Mouse (Mus musculus): ENCODE measurements around the gene Ptov1. TPM values are rescaled to one million over a fixed set of nuclear protein-coding genes. Genes with fewer than 3 reads are reported as not detected.
A peak's percentile ranks its signal among the peaks of the same experiment; 100 is the strongest.
"Not testable (repeated sequence)": the region's sequence is repeated elsewhere in the genome, so short reads cannot be mapped to it uniquely, and the experiment has no call there.

Gene Ptov1
- total RNA-seq, 1 experiment from 2014 or later = 5.2 TPM

- ATAC-seq (ENCODE audit: extremely low read depth, insufficient number of reproducible peaks, low FRiP score, poor library complexity, severe bottlenecking) = no peak
Observed at GRCm38 (mm10) chr7:44891611-44892010, 22.0 kb upstream of the Ptov1 start.

- ATAC-seq (ENCODE audit: extremely low read depth, insufficient number of reproducible peaks, low FRiP score, poor library complexity, severe bottlenecking) = no peak
Observed at GRCm38 (mm10) chr7:44890737-44891136, 21.1 kb upstream of the Ptov1 start.

- no peak for ATAC-seq (ENCODE audit: extremely low read depth, insufficient number of reproducible peaks, low FRiP score, poor library complexity, severe bottlenecking)
Observed at GRCm38 (mm10) chr7:44890180-44890579, 20.6 kb upstream of the Ptov1 start.

- no peak for ATAC-seq (ENCODE audit: extremely low read depth, insufficient number of reproducible peaks, low FRiP score, poor library complexity, severe bottlenecking)
Observed at GRCm38 (mm10) chr7:44888256-44889105, 18.9 kb upstream of the Ptov1 start.

- ATAC-seq (ENCODE audit: extremely low read depth, insufficient number of reproducible peaks, low FRiP score, poor library complexity, severe bottlenecking) = peak; percentile 33; the same call in 1 of the 2 replicates
Observed at GRCm38 (mm10) chr7:44886964-44887363, 17.4 kb upstream of the Ptov1 start.

GRCm38 (mm10) chr7:44884637-44885036 lies 15.0 kb upstream of the Ptov1 start:
- no peak for ATAC-seq (ENCODE audit: extremely low read depth, insufficient number of reproducible peaks, low FRiP score, poor library complexity, severe bottlenecking)

- no peak for ATAC-seq (ENCODE audit: extremely low read depth, insufficient number of reproducible peaks, low FRiP score, poor library complexity, severe bottlenecking)
Observed at GRCm38 (mm10) chr7:44883036-44883435, 13.4 kb upstream of the Ptov1 start.

GRCm38 (mm10) chr7:44877833-44878232 lies 8.2 kb upstream of the Ptov1 start:
- ATAC-seq (ENCODE audit: extremely low read depth, insufficient number of reproducible peaks, low FRiP score, poor library complexity, severe bottlenecking) = no peak

GRCm38 (mm10) chr7:44871774-44872173 lies 2.2 kb upstream of the Ptov1 start:
- ATAC-seq (ENCODE audit: extremely low read depth, insufficient number of reproducible peaks, low FRiP score, poor library complexity, severe bottlenecking) = not testable (repeated sequence)

- no peak for ATAC-seq (ENCODE audit: extremely low read depth, insufficient number of reproducible peaks, low FRiP score, poor library complexity, severe bottlenecking)
Observed at GRCm38 (mm10) chr7:44871181-44871580, 1.6 kb upstream of the Ptov1 start.

- no peak for ATAC-seq (ENCODE audit: extremely low read depth, insufficient number of reproducible peaks, low FRiP score, poor library complexity, severe bottlenecking)
Observed at GRCm38 (mm10) chr7:44870614-44871013, 1.0 kb upstream of the Ptov1 start.

GRCm38 (mm10) chr7:44868919-44869696 lies 480 bp downstream of the Ptov1 start:
- ATAC-seq (ENCODE audit: extremely low read depth, insufficient number of reproducible peaks, low FRiP score, poor library complexity, severe bottlenecking) = no peak

GRCm38 (mm10) chr7:44868465-44868864 lies 1.1 kb downstream of the Ptov1 start:
- ATAC-seq (ENCODE audit: extremely low read depth, insufficient number of reproducible peaks, low FRiP score, poor library complexity, severe bottlenecking) = no peak

GRCm38 (mm10) chr7:44867802-44868201 lies 1.8 kb downstream of the Ptov1 start:
- no peak for ATAC-seq (ENCODE audit: extremely low read depth, insufficient number of reproducible peaks, low FRiP score, poor library complexity, severe bottlenecking)

- ATAC-seq (ENCODE audit: extremely low read depth, insufficient number of reproducible peaks, low FRiP score, poor library complexity, severe bottlenecking) = no peak
Observed at GRCm38 (mm10) chr7:44867010-44867702, 2.4 kb downstream of the Ptov1 start.

- peak; percentile 37; the same call in 1 of the 2 replicates for ATAC-seq (ENCODE audit: extremely low read depth, insufficient number of reproducible peaks, low FRiP score, poor library complexity, severe bottlenecking)
Observed at GRCm38 (mm10) chr7:44866276-44867009, 3.1 kb downstream of the Ptov1 start.

- no peak for ATAC-seq (ENCODE audit: extremely low read depth, insufficient number of reproducible peaks, low FRiP score, poor library complexity, severe bottlenecking)
Observed at GRCm38 (mm10) chr7:44864595-44865542, 4.7 kb downstream of the Ptov1 start.

- ATAC-seq (ENCODE audit: extremely low read depth, insufficient number of reproducible peaks, low FRiP score, poor library complexity, severe bottlenecking) = no peak
Observed at GRCm38 (mm10) chr7:44863982-44864494, 5.5 kb downstream of the Ptov1 start.
